Mouse (Mus musculus) spleen, adult 12 weeks (tissue): ENCODE results near the gene Odf2.
A peak's percentile ranks its signal among the peaks of the same experiment; 100 is the strongest.

Experiments
- DNase-seq: peaks from one replicate; pipeline ENCODE4 v3.0.0; 2022; ENCODE audit warnings: low spot score

Gene Odf2

DNA sequence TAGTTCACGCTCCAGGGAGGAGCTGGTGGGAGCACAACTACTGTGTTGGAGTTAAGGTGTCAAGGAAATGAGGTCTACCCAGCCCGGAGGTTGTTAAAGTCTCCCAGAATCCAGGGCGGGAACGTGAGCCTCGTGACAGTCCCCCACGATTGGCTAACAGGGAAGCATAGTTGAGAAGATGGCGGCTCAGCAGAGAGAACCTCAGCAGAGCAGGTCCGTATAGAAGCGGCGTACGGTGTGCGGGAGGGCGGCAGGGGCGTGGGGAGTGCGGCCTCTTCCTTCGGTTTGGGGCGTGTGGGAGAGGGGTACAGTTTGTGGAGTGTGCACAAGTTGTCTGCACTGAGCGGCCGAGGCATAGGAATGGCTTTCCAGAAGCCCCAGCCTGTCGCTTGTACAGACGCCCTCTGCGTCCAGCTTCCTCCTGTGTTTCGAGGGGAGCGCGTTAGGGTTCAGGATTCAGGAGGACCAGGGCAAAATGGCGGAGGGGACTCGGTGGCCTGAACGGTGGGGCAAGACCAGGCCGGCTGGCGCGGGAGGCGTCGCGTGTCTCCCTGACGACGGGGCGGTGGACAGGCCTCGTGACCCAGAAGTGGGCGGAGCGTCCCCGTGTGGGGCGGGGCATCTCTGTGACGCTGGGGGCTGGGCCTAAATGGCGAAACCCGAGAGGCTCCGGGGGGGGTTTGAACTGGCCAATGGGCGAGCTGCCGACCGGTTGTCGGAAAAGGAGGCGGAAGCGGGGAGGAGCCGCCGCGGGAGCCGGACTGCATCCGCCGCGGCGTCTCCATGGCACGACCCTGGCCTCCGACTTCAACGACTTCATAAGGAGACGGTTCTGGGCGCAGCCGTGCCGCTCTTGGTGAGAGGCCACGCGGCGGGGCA, at the start of gene Odf2:
Odf2 (plus strand) TSS at position 156 of the 879 bp plus-strand sequence.
- DNase-seq = peak; percentile 100

DNA sequence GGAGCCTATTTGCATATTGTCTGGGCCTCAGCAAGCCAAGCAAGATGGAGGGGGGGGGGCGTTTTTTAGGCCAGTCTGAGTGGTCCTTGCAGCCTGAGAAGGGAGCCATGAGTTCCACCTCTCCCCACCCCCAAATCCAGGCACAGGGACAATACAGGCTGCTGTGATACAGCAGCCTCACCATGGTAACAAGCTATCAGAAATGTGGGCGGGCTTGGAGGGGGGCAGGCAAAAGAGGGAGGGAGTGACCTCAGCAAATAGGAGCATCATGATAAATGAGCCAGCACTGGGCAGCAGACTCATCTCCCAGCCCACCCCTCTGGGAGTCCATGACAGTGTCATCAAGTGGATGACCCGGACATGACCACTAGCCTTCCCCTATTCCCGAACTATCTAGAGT, 49.6 kb upstream of the Odf2 start:
- DNase-seq = no peak

DNA sequence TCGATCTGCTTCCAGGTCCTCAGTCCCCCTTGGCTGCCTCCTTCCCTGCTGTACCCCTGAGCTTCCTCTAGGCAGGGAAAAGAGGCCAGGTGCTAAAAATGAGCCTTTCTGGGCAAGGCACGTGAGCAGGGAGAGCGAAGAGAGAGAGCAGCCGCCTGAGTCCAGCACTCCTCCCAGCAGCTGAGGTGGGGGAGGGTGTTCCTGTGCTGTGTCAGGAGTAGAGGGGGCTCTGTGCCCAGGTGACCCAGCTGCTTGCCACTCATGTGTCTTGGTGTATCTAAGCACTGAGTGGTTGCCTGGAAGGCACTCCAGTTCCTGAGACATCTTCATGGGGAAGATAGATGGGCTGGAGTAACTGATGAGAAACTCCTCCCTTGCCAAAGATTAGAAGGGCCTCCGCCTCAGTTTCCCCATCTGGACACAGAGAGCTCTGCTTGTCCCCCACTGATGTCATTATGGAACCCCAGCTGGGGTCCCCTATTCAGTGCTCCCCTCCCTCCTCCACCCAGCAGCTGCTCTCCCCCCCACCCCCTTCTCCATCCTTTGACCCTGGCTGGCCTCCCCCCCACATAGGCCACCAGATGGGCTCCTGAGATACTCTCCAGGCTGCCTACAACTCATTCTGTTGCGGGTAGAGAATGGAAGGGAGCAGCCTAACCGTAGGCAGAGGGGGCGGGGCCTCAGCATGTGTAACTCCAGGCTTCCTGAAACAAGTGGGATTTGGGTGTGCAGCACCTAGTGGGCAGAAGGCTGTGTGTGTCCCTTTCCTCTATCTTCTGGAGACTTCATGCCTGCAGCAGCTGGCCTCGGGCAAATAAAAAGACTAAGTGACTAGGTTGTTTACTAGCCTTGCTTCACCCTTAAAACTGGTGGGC, 45.6 kb upstream of the Odf2 start:
- no peak for DNase-seq

DNA sequence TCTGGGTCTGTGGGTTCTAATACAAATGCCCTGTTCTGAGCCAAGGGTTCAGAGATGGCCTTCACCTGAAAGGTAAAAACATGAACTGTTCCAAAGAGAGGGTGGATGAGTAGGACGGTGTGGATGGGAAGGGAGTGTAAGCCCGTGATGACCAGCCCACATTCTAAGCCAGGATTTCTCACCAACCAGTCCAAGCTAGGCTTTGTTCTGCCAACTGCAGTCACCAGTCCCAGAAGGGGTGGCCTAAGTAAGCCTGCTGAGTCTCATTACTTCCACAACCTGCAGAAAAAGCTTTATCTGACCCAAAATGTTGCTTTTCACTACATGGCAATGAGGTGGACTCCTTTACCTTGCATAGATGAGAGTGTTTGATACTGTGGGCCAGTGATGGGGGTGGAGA, 44.9 kb upstream of the Odf2 start:
- no peak for DNase-seq

DNA sequence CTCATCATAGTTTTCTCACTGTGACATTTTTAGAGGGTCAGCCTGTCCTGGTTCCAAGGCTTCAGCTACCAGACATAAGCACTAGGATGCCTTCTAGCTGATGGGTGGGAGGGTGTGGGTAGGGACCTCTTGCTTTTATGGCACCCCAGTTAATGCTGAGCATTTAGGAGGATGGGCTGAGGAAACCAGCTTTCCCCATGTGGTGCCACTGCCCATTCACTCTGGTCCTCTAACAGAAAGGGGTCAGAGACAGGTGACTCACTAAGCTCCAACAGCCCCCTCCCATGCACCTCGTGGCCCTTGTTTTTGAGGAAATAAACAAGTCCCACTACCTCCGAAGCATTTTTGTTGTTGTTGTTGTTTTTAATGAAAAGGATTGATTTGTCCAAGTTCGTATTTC, 44.4 kb upstream of the Odf2 start:
- no peak for DNase-seq

DNA sequence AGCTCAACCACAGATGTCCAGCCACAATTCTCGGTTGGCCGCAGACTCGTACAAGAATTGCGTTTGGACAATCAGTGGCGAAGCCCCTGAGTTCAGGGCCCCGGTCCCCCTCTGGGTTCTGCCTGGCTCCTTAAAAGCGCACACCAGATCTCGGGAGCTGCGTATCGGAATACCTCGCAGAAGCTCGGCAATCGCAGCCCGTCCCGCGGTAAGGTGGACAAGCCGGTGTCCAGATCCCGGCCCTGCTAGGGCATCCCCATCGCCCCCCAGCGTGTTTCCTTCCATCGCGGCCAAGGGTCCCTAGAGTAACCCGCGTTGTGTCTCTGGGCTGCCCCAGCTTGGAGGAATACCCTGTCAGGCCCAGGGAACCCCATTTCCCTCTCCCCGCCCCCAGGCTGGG, 43.4 kb upstream of the Odf2 start:
- DNase-seq = no peak

DNA sequence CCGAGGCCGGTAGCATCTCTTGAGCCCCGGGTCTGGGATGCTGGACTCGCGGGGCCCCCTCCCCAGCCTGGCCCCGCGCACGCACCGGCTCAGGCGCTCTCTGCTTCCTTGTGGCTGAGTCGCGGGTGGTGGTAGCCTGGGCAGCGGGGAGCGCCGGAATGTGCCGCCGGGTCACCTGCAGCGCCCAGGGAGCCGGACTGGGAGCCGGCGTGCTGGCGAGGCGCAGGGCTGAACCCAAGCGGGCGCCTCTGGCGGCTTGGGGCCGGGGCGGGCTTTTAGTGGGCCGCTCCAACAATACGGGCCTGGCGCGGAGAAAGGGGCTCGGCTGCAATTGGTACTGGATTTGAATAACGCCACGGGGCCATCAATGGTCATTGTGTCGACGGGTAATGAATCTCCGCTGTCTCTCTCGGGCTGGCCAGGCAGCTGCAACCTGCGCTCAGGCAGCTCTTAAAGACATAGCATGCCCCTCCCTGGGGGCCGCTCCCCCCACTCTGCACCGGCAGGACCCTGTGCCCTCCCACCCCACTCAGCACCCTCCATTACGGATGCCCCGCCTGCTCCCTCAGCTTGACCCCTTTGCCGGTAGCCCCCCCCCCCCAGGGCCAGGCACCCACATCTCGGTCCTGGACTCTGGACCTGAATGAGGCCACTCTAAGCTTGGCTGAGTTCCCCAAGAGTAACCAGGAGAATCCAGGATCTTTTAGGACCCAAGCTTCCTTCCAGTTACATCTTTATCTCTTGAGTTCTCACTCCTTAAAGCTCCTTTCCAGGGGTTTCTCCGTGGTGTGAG, 42.8 kb upstream of the Odf2 start:
- DNase-seq = no peak

DNA sequence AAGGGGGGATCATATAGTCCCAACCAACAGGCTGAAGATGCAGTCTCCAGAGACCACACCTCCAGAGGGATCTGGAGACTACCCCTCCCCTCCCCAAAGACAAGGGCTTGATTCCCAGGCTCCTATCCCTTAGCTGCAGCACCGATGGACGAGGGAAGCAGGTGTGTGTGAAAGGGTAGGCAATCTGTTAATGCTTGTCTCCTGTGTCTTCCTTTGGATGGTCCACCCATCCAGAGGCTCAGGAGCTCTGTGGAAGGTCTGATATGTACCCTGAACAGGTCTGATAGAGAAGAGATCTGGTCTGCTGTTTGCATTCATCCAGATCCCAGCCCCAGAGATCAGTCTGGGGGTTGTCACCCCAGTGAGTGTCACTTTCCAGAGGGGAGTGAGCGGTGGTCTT, 42.1 kb upstream of the Odf2 start:
- no peak for DNase-seq

DNA sequence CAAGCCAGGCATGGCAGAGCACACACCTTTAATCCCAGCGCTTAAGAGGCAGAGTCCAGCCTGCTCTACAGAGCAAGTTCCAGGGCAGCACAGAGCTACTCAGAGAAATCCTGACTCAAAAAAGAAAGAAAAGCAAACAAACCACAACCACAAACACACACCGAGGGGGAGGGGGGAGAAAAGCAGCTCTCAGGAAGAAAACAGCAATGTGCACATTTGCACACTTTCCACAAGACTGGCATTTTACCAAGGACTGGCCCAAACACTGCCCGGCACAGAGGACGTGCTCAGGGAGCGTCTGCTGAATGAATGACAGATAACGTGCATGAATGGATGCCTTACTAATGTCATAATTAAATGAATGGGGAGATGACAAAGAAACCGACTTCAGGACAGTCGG, 40.0 kb upstream of the Odf2 start:
- no peak for DNase-seq

DNA sequence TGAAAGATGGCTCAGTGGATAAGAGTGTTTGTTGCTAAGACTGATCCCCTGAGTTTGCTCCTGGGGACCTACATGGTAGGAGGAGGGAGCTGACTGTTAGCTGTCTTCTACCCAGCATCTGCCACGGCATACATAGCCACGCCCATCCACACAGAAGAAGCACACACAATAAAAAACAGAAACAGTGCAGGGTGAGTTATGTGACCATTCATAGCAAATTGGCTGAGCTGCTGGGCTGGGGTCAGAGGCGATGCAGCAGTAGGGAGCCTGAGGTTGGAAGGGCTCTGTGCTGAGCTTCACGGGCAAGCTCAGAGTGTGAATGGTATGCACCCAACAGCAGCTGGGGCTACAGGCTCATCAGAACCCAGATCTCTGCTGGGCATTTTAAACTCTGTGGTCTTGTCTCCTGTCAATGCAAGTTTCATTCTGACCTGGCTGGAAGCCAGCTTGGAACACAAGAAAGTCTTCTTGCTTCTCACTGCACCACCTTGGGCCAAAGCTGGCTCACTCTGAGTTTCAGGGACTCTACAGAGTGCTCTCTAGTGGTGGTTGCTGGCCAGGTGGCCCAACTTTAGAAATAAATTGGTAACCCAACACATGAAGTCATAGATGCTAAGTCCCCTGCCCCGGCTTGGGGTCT, 39.1 kb upstream of the Odf2 start:
- no peak for DNase-seq

DNA sequence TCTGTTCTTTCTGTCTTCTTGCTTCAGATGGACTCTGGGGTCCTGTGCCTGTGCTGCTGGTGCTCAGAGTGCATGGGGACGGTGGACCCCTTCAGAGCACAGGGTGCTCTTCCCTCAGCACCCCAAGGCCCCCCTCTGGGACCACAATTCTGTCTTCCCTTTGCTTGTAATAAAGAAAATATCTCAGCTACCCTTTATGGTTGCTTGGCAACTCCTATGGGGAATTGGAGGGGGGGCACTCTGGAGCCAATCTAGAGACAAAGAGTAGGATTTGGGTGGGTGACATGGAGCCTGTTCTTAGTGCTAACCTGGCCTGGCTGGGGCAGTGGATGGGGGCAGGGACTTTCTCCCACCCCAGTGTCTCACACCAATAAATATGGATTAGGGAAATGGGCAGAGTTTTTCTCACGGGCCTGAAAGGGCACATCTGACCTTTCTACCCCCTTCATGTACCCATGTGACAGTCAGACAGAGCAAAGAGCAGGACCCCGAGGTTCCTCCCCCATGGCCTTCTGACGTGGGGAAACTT, 36.0 kb upstream of the Odf2 start:
- no peak for DNase-seq

DNA sequence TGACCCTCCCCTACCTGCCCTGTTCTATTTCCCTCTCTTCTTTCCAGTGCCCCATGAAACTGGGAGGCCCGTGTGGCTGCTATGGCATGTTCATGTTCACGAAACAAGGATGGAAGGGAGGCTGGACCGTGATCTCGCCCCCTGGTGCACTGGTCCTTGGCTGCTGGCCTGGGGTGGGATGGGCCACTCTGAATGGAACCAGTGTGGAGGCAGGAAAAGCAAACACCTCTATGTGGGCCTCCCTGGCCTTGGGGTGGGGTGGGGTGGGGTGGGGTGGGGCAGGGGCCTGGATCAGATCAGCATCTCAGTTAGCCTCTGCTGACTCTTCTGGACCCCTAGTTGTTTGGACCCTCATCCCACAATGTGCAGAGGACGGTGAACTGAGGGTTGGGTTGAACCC, 35.3 kb upstream of the Odf2 start:
- no peak for DNase-seq

DNA sequence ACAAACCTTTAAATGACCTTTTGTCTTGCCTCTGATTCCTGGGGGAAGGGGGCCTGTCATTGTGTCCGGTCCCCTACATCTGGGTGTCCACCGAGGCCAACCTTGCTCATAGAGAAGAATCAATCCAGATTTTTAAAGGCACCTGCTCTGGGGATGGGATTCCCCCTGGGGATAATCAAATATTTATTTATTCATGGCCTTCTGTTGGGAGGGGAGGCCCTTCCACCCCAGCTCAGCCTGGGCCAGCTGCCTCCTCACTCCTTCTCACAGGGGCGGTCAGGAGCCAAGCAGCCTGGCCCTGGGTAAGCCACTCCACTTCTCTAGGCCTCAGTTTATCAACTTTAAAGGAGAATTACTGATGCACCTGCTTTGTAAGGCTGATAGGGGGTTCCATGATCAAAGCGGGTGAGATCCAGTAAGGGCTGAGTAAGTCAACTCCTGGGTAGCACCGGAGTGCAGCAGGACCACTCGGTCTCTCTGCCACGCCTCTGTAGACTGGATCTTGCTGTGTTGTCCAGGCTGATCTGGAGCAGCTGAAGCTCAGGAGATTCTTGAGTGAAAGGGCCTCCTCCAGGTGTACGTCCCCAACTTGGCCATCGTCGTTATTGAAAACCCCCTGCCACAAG, 33.3 kb upstream of the Odf2 start:
- no peak for DNase-seq

DNA sequence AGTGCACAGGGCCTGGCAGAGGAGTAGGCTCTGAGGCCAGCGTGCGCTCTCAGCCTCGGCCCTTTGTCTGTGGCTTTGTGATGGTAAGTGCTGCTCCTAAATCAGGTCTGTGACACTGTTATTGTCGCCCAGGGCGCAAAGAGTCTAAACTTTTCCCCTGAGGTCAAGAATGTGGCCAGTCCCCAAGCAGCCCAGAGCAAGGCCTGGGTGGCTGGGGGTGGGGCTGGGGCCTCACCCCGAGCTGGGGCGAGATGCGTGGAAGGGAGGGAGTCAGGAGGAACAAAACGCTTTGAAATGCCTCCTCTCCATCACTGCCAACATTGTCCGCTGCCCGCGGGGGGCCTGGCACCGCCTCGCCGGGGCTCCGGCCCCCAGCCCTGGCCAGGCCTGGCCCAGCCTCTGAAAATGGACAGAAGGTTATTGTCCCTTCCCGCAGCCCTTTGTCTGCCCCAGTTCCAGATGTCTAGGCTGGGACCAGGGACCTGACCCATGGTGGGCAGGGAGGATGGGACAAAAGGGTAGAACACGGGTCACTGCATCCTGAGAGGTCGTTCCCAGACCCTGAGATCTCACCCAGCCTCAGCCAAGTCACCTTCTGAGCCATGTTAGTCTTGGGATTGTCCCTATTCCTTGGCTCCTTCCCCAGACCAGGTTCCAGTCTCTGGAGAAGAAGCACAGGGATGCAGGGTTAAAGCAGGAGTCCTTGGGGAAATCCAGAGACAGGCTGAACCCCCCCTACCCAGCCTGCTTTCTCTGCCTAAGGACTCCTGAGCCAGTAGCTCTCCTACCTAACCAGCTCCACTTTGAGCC, 32.4 kb upstream of the Odf2 start:
- DNase-seq = no peak

DNA sequence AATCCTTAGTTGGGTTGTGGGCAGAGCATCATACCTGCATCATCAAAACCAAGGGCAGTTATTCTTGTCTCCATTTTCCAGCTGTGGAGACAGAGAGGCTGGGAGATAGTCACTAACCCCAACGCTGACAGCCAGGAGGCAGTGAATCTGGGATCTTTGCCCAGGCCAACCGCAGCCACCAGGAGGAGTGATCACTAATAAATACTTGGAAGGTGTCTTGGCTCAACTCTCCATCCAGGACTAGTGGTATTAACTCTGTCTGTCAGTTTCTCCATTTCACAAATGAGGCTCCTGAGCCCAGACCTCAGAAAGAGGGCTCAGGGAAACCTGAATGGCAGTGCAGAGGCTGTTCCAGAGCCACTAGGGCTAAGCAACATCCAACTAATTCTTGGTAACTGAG, 31.7 kb upstream of the Odf2 start:
- no peak for DNase-seq

DNA sequence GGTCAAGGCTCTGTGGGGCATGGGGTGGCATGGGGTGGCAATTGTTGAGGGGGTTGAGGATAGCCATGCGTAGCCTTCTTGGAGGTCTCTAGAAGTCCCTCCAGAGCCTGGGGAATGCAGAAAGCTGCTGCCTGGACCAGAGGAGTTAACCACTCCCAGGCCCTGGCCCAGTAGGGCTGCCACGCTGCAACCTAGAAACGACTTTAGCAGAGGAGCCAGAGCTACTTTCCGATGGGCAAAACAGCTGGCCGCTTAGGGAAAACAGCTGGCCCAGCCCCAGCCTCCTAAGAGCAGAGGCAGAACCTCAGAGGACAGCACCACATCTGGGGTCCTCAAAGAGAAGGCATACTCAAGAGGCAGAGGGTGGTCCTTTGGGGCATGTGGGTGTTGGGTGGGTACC, 31.1 kb upstream of the Odf2 start:
- DNase-seq = no peak

DNA sequence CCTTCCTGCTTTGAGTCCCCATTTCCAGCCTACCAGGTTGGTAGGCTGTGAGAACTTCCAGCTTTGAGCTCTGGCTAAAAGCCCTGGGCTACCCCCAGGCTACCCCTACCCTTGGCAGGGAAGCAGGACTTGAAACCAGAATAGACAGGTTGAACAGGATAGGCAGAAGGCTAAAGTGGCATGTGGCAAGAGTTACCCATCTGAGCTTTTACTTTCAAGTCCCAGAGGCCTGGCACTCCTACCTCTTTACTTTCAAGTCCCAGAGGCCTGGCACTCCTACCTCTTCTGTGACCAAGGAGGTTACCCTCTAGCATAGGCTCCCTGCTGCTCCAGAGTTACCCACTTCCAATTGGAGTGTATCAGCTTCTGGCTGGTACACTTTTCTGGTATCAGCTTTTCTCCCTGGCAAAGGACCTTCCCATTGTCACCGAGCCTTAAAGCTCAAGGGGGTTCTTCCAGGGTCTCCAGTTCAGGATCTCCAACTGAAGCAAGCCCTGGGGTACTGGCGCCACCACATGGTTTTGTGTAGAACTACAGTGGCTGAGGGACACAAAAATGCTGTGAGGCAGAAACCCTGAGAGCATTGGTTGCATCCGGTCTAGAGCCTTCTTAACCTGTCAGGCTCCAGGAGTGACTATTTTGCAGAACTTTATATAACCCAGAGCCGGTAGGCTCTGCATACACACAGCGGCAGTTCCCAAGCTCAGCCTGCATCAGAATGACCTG, 30.1 kb upstream of the Odf2 start:
- DNase-seq = no peak

DNA sequence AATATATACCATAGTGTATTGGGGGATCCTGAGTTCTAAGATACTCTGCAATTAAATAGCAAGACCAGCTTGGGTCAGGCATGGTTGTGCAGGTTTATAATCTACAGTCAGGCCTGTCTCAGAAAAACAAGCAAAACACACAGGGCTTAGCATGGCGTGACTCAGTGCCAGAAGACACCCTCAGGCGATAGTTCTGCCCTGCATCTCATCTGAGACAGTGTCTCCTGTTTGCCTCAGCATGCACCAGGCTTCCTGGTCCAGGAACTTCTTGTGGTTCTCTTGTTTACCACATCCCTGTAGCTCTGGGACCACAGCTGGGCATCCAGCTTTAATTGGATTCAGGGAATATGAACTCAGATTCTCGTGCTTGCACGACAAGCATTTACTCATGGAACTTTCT, 23.9 kb upstream of the Odf2 start:
- no peak for DNase-seq

DNA sequence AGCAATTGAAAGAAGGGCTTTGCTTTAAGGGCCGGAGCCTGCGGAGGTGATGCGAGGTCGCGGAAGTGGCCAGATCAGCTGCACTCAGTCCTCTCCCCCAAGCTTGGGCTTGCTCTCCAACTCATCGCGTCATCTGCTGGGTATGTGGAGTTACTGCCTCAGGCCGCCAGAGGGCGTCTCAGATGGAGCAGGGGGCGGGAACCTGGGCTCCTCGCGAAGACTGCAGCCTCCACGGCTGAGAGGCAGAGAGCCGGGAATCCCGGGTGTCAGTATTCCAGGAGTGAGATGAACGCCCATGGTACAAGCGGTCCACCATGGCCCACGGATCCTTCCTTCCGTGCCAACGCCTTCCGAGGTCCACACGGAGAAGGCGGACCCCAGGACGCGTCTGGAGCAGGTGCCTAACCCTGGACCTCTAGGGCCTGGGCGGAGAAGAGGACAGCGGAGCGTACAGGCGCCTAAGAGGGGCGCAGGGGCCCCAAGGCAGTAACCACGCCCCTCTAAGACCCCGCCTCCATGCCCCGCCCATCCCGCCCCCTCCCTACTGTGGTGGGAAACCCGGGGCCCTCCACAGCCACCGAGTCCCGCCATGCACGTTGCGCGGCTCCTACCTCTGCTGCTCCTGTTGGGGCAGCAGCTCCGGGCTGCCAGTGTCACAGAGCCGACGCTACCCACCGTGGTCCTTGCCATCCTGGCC, 19.9 kb upstream of the Odf2 start, which contains the start of gene Cercam:
Cercam (plus strand) TSS at position 216 of the 697 bp plus-strand sequence.
- peak; percentile 83 for DNase-seq
